Mouse (Mus musculus) myocyte (in vitro differentiated cells): ENCODE measurements around the gene Fam131b.

ENCODE experiments used
- E2F4 ChIP-seq: IDR thresholded peaks from one replicate; pipeline ENCODE4 v1.6.1; 2011; ENCODE audit warnings: mild to moderate bottlenecking, control low read depth, moderate library complexity; ENCODE audit not compliant: insufficient read depth
- MAX ChIP-seq: IDR thresholded peaks from one replicate; pipeline ENCODE4 v1.6.1; 2011; ENCODE audit warnings: low read depth, mild to moderate bottlenecking, control low read depth
- MYOD1 ChIP-seq, 3 experiments: IDR thresholded peaks; one replicate each; pipeline ENCODE4 v1.6.1; 2011; ENCODE audit warnings: control low read depth in 2 of 3, low read depth in 2 of 3, mild to moderate bottlenecking in 2 of 3, moderate library complexity in 1 of 3; ENCODE audit not compliant: insufficient read length in 2 of 3, control insufficient read depth in 1 of 3
- POLR2A ChIP-seq: IDR thresholded peaks from one replicate; pipeline ENCODE4 v1.6.1; 2011; ENCODE audit warnings: low read depth, mild to moderate bottlenecking, control low read depth, moderate library complexity; ENCODE audit not compliant: insufficient read length
- POLR2AphosphoS2 ChIP-seq: IDR thresholded peaks from one replicate; pipeline ENCODE4 v1.6.1; 2011; ENCODE audit warnings: low read depth, control low read depth; ENCODE audit not compliant: insufficient read length
- SRF ChIP-seq: IDR thresholded peaks from one replicate; pipeline ENCODE4 v1.6.1; 2011; ENCODE audit warnings: low read depth; ENCODE audit not compliant: control insufficient read depth, insufficient read length
- TCF12 ChIP-seq: IDR thresholded peaks from one replicate; pipeline ENCODE4 v1.6.1; 2011; ENCODE audit warnings: mild to moderate bottlenecking, control low read depth; ENCODE audit not compliant: poor library complexity, insufficient read depth, severe bottlenecking
- TCF3 ChIP-seq: IDR thresholded peaks from one replicate; pipeline ENCODE4 v1.6.1; 2011; ENCODE audit warnings: low read depth, control low read depth; ENCODE audit not compliant: insufficient read length

DNA sequence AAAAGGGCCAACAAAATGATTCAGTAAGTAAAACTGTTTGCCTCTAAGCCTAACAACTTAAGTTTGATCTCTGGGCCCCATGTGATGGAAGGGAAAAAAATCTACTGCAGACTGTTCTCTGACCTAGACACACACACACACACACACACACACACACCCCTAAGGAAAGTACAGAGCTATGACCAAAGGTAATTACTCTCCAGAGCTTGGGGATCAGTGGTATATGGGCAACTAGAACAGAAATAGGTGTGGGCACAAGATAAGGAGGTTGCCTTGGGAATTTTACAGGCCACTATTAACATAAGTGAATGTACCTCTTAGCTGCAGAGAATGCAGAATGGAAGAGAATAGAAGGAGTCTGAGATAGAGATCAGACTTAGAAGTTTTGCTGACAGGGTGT lies 36.9 kb downstream of the Fam131b start:
- TF ChIP-seq MAX (no peak), MYOD1 (IDR thresholded peaks at IDR 0.05; ENCODE audit: control insufficient read depth in 1 of 3, insufficient read length in 2 of 3, low read depth in 2 of 3) (no peak), POLR2A (no peak), POLR2AphosphoS2 (no peak), E2F4 (no peak), TCF12 (no peak), SRF (no peak), TCF3 (no peak)
